Mouse (Mus musculus) C2C12 (cell line): ENCODE data around the gene Eif4h.

Experiments
- CTCF ChIP-seq: IDR thresholded peaks from one replicate; pipeline ENCODE4 v1.5.1; 2011; ENCODE audit not compliant: control insufficient read depth, insufficient read depth, insufficient read length
- MAX ChIP-seq: IDR thresholded peaks from one replicate; pipeline ENCODE4 v1.6.1; 2011; ENCODE audit warnings: mild to moderate bottlenecking, control low read depth
- MYOD1 ChIP-seq: IDR thresholded peaks from one replicate; pipeline ENCODE4 v1.6.1; 2011; ENCODE audit warnings: low read depth; ENCODE audit not compliant: control insufficient read depth, insufficient read length

GRCm38 (mm10) chr5:134613727-134614126 lies 25.6 kb downstream of the Eif4h start:
- TF ChIP-seq CTCF, result no peak
- no peak for TF ChIP-seq MYOD1
- no peak for TF ChIP-seq MAX
